Mouse (Mus musculus) lung, adult 2 months (tissue): ENCODE measurements around the gene Gm38431. TPM values are rescaled to one million over a fixed set of nuclear protein-coding genes. Genes with fewer than 3 reads are reported as not detected.
"Not testable (repeated sequence)": the region's sequence is repeated elsewhere in the genome, so short reads cannot be mapped to it uniquely, and the experiment has no call there.

Experiments
- DNase-seq: peaks from one replicate; pipeline ENCODE4 v3.0.0; 2022
- H3K4me1 ChIP-seq: fragments of 200-500 bp; 2 replicates; pipeline ENCODE4 v1.6.1; 2011; ENCODE audit warnings: low read length; ENCODE audit not compliant: control insufficient read depth, insufficient read depth
- H3K4me3 ChIP-seq: fragments of 200-500 bp; replicated peaks from 2 replicates; pipeline ENCODE3; 2011; ENCODE audit warnings: low read depth, mild to moderate bottlenecking, control low read depth, low read length; ENCODE audit errors: extremely low read depth
- CTCF ChIP-seq: fragments of 200-500 bp; IDR thresholded peaks from 2 replicates; pipeline ENCODE4 v1.5.1; 2011; ENCODE audit warnings: mild to moderate bottlenecking, low read length, control low read depth; ENCODE audit not compliant: insufficient read depth
- POLR2A ChIP-seq: fragments of 200-500 bp; IDR thresholded peaks from 2 replicates; pipeline ENCODE4 v1.6.1; 2011; ENCODE audit warnings: low read depth, mild to moderate bottlenecking, control low read depth, low read length, borderline replicate concordance; ENCODE audit errors: extremely low read depth
- WGBS: fragments of 180-500 bp; shearing (Covaris S2); methylation state at CpG from one replicate; pipeline ENCODE4 v1.1.7; 2018; 5-methylcytosine and 5-hydroxymethylcytosine counted together
- polyA plus RNA-seq: library from polyadenylated mRNA; depleted of rRNA; stranded (reverse); fragments of >200 nt; gene quantifications from 2 replicates; pipeline ENCODE4 v1.2.3, GENCODE M21; 2012

Gene Gm38431
- polyA plus RNA-seq, 1 experiment = 3.0 TPM

DNA sequence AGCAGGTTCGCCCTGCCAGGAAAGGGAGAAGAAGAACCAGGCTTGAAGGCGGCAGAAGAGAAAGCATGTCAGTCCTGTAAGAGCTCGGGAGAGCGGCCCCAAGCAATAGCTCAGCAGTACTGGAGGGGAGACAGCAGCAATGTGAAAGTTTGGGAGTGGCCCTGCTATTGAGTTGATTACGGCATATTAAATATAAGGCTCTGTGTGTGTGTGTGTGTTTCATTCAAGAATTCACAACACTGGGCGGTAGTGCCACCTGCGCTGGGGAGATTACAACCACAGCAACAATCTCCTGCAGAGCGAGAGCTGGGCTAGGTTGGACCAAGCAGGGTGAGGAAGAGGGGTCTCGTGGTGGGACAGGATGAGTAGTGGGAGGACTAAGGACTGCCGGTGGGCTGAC, 40.2 kb downstream of the Gm38431 start:
- TF ChIP-seq POLR2A (no peak), CTCF (no peak)
- 59% methylated on average over 10 of the region's 10 CpGs for WGBS
- no peak overlapping the region for H3K4me3 ChIP-seq
- H3K4me1 ChIP-seq = no peaks in the 10 kb centered on the region
- no peak for DNase-seq

- Histone ChIP-seq H3K4me3 (no peak overlapping the region), H3K4me1 (no peaks in the 10 kb centered on the region)
- WGBS = 60% methylated on average over 3 of the region's 3 CpGs
- no peak for DNase-seq
- no peak for TF ChIP-seq POLR2A
- TF ChIP-seq CTCF = no peak
Measured at GRCm38 (mm10) chr9:21045235-21045634, 46.6 kb downstream of the Gm38431 start.

- WGBS = 52% methylated on average over 1 of the region's 1 CpGs
- H3K4me3 ChIP-seq, H3K4me1 ChIP-seq, DNase-seq: not testable (repeated sequence)
Measured at GRCm38 (mm10) chr9:21044785-21045184, 47.0 kb downstream of the Gm38431 start.

GRCm38 (mm10) chr9:21043563-21043962, 48.2 kb downstream of the Gm38431 start:
- no peak for TF ChIP-seq POLR2A
- TF ChIP-seq CTCF = no peak
- Histone ChIP-seq H3K4me1 (no peaks in the 10 kb centered on the region), H3K4me3 (no peak overlapping the region)
- WGBS = 80% methylated on average over 4 of the region's 4 CpGs
- DNase-seq = no peak

GRCm38 (mm10) chr9:21041308-21041707, 50.5 kb downstream of the Gm38431 start:
- WGBS = 51% methylated on average over 4 of the region's 4 CpGs
- Histone ChIP-seq H3K4me1 (no peaks in the 10 kb centered on the region), H3K4me3 (no peak overlapping the region)
- no peak for DNase-seq
- TF ChIP-seq CTCF (no peak), POLR2A (no peak)

- TF ChIP-seq POLR2A (no peak), CTCF (no peak)
- no peak for DNase-seq
- Histone ChIP-seq H3K4me1 (no peaks in the 10 kb centered on the region), H3K4me3 (no peak overlapping the region)
- 72% methylated on average over 3 of the region's 3 CpGs for WGBS
Measured at GRCm38 (mm10) chr9:21039779-21040178, 52.0 kb downstream of the Gm38431 start.

DNA sequence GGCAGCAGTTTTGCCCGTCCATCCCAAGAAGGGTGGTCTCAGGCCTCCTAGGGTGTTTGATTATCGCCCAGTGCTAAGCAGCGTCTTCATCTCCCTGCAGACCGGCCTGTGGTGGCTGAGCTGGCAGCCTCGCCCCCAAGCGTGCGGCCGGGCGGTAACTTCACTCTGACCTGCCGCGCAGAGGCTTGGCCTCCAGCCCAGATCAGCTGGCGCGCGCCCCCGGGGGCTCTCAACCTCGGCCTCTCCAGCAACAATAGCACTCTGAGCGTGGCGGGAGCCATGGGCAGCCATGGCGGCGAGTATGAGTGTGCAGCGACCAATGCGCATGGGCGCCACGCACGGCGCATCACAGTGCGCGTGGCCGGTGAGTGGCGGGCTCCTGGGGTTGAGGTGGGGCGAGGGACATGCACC, 54.3 kb downstream of the Gm38431 start:
- Histone ChIP-seq H3K4me3 (no peak overlapping the region), H3K4me1 (peaks cover 5% of the 10 kb centered on the region; the same call in 1 of the 2 replicates)
- no peak for DNase-seq
- 3% methylated on average over 31 of the region's 31 CpGs for WGBS
- TF ChIP-seq POLR2A (no peak), CTCF (no peak)

DNA sequence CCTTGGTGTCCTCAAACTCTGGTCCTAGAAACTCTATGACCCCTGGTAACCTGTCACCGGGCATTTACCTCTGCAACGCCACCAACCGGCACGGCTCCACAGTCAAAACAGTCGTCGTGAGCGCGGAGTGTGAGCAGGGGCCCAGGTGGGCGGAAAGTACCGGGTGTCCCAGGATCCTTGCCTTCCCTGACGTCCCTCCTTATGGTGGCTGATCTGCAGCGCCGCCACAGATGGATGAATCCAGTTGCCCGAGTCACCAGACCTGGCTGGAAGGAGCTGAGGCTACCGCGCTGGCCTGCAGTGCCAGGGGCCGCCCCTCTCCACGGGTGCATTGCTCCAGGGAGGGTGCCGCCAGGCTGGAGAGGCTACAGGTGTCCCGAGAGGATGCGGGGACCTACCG, 55.1 kb downstream of the Gm38431 start:
- peaks cover 6% of the 10 kb centered on the region; the same call in 1 of the 2 replicates for H3K4me1 ChIP-seq
- no peak for DNase-seq
- WGBS = 7% methylated on average over 22 of the region's 22 CpGs
- TF ChIP-seq CTCF = no peak
- TF ChIP-seq POLR2A = no peak
- no peak overlapping the region for H3K4me3 ChIP-seq

- Histone ChIP-seq H3K4me3 (no peak overlapping the region), H3K4me1 (peaks cover 6% of the 10 kb centered on the region; the same call in 1 of the 2 replicates)
- 19% methylated on average over 20 of the region's 20 CpGs for WGBS
- no peak for DNase-seq
- TF ChIP-seq POLR2A = no peak
- no peak for TF ChIP-seq CTCF
Measured at GRCm38 (mm10) chr9:21036161-21036560, 55.6 kb downstream of the Gm38431 start.

GRCm38 (mm10) chr9:21035586-21035985, 56.2 kb downstream of the Gm38431 start:
- TF ChIP-seq POLR2A = no peak
- TF ChIP-seq CTCF = no peak
- DNase-seq = no peak
- 47% methylated on average over 9 of the region's 9 CpGs for WGBS
- no peak overlapping the region for H3K4me3 ChIP-seq
- peaks cover 6% of the 10 kb centered on the region; the same call in 1 of the 2 replicates for H3K4me1 ChIP-seq
